Mouse (Mus musculus) erythroblast, embryonic 14.5 days (primary cell): ENCODE measurements around the gene Cytip.

Experiments used
- GATA1 ChIP-seq: IDR thresholded peaks from 2 replicates; pipeline ENCODE4 v1.6.1; 2012; ENCODE audit warnings: low read length, inconsistent platforms, mixed read lengths
- TAL1 ChIP-seq: IDR thresholded peaks from 3 replicates; pipeline ENCODE4 v1.6.1; 2012; ENCODE audit warnings: low read length, inconsistent platforms, mixed read lengths

- TF ChIP-seq TAL1 (no peak), GATA1 (no peak)
These were observed 31.7 kb downstream of the Cytip start for GRCm38 (mm10) chr2:58163457-58164181.
